Mouse (Mus musculus): ENCODE measurements around the gene Abl1.
A peak's percentile ranks its signal among the peaks of the same experiment; 100 is the strongest.

The Abl1 gene

GRCm38 (mm10) chr2:31745741-31746243, 57.6 kb downstream of the Abl1 start:
- DNase-seq (ENCODE audit: low spot score in 2 of 2): no peak

- no peak for DNase-seq (ENCODE audit: low spot score in 2 of 2)
Observed at GRCm38 (mm10) chr2:31746835-31747234, 58.7 kb downstream of the Abl1 start.

- no peak for DNase-seq (ENCODE audit: low spot score in 2 of 2)
Observed at GRCm38 (mm10) chr2:31749046-31749709, 61.0 kb downstream of the Abl1 start.

- no peak for DNase-seq (ENCODE audit: low spot score in 2 of 2)
Observed at GRCm38 (mm10) chr2:31750133-31750532, 62.0 kb downstream of the Abl1 start.

- DNase-seq (ENCODE audit: low spot score in 2 of 2): no peak
Observed at GRCm38 (mm10) chr2:31757472-31757871, 69.3 kb downstream of the Abl1 start.

GRCm38 (mm10) chr2:31758966-31759365, 70.8 kb downstream of the Abl1 start:
- DNase-seq (ENCODE audit: low spot score in 2 of 2): no peak

GRCm38 (mm10) chr2:31759751-31760460, 71.7 kb downstream of the Abl1 start:
- peak; percentile 66 to 81 for DNase-seq (ENCODE audit: low spot score in 2 of 2)

- peak; percentile 18 to 23 for DNase-seq (ENCODE audit: low spot score in 2 of 2)
Observed at GRCm38 (mm10) chr2:31760486-31760885, 72.3 kb downstream of the Abl1 start.

GRCm38 (mm10) chr2:31761115-31761531, 72.9 kb downstream of the Abl1 start:
- peak in 1 of 2 experiments; percentile 10 for DNase-seq (ENCODE audit: low spot score in 2 of 2)

GRCm38 (mm10) chr2:31761585-31761984, 73.4 kb downstream of the Abl1 start:
- no peak for DNase-seq (ENCODE audit: low spot score in 2 of 2)

GRCm38 (mm10) chr2:31762155-31762554, 74.0 kb downstream of the Abl1 start:
- DNase-seq (ENCODE audit: low spot score in 2 of 2): no peak

- DNase-seq (ENCODE audit: low spot score in 2 of 2): no peak
Observed at GRCm38 (mm10) chr2:31762853-31763252, 74.7 kb downstream of the Abl1 start.

GRCm38 (mm10) chr2:31763271-31763670, 75.1 kb downstream of the Abl1 start:
- no peak for DNase-seq (ENCODE audit: low spot score in 2 of 2)

GRCm38 (mm10) chr2:31767104-31767503, 78.9 kb downstream of the Abl1 start:
- no peak for DNase-seq (ENCODE audit: low spot score in 2 of 2)

- DNase-seq (ENCODE audit: low spot score in 2 of 2): no peak
Observed at GRCm38 (mm10) chr2:31767815-31768214, 79.6 kb downstream of the Abl1 start.

- no peak for DNase-seq (ENCODE audit: low spot score in 2 of 2)
Observed at GRCm38 (mm10) chr2:31769115-31769514, 80.9 kb downstream of the Abl1 start.

GRCm38 (mm10) chr2:31769631-31770111, 81.5 kb downstream of the Abl1 start:
- no peak for DNase-seq (ENCODE audit: low spot score in 2 of 2)

- DNase-seq (ENCODE audit: low spot score in 2 of 2): peak in 1 of 2 experiments; percentile 46
Observed at GRCm38 (mm10) chr2:31770781-31771441, 82.7 kb downstream of the Abl1 start.

GRCm38 (mm10) chr2:31776479-31776878, 88.3 kb downstream of the Abl1 start:
- DNase-seq (ENCODE audit: low spot score in 2 of 2): no peak

GRCm38 (mm10) chr2:31779258-31779657, 91.1 kb downstream of the Abl1 start:
- DNase-seq (ENCODE audit: low spot score in 2 of 2): no peak

- no peak for DNase-seq (ENCODE audit: low spot score in 2 of 2)
Observed at GRCm38 (mm10) chr2:31782958-31783602, 94.9 kb downstream of the Abl1 start.

- peak; percentile 47 to 76 for DNase-seq (ENCODE audit: low spot score in 2 of 2)
Observed at GRCm38 (mm10) chr2:31785074-31785473, 96.9 kb downstream of the Abl1 start.

All from spleen, postnatal 10 days (tissue).